Mouse (Mus musculus): ENCODE measurements around the gene Dbx2.

Dbx2 gene

DNA sequence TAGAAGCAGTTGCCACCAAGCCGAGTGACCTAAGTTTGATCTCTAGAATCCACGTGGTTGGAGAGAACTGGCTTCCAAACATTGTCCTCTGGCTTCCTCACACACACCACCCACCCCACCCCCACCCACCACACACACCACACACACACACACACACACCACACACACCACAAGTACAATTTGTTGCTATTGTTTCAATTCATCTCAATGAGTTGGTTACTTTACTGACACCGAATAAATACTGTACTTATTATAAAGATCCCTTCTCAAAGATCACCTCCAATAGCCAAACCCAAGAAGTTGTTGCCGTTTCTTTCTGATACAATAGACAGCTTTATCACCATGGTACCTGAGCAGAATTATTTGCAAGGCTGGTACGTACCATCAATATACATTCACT lies at the start of gene Dbx2:
Gene Dbx2 (minus strand): TSS at position 101 of the 400 bp plus-strand sequence.
- CTCF ChIA-PET = no interaction called here

- CTCF ChIA-PET = no interaction called here
These were observed 46.4 kb upstream of the Dbx2 start for GRCm38 (mm10) chr15:95702206-95702605.

DNA sequence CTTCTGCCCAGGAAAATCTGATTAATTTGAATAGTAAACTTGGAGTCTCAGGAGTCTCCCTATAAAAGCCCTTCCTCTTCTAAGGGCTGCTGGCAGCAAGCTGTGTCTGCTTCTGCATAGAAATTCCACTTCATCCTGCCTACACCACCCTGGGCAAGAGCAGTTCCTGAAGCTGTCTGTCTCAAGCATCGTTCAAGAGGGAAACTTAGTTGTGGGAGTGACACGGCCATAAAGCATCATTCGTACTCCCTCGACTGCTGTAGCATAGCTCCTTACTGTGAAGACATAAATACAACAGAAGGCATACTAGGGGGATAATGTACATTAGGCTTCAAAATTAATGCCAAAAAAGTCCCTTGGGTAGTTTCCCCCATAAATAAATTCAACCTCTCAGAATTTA lies 45.8 kb upstream of the Dbx2 start:
- CTCF ChIA-PET = no interaction called here

DNA sequence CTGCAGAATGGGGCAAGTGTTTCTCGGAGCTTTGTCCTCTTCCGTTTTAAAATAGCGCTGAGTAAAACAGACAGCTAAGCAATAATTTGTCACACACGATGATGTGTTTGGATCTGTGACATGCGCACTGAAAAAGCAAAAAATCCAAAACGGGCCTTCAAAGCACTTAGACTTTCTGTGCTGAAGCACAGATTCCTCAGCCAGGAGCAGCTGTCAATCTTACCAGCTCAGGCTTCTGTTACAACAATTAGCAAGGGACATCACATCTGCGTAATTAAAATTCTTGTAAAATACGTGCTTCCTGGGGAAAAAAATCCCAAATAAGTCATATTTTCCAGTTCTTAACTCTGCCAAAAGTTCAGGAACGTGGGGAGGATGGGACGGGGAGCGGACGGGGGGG lies 43.6 kb upstream of the Dbx2 start:
- CTCF ChIA-PET = no interaction called here

GRCm38 (mm10) chr15:95693759-95694158 lies 38.0 kb upstream of the Dbx2 start:
- CTCF ChIA-PET = no interaction called here

- CTCF ChIA-PET = no interaction called here
These were observed 35.8 kb upstream of the Dbx2 start for GRCm38 (mm10) chr15:95691594-95691993.

- CTCF ChIA-PET = no interaction called here
These were observed 35.4 kb upstream of the Dbx2 start for GRCm38 (mm10) chr15:95691129-95691528.

GRCm38 (mm10) chr15:95682620-95683019 lies 26.9 kb upstream of the Dbx2 start:
- CTCF ChIA-PET = no interaction called here

DNA sequence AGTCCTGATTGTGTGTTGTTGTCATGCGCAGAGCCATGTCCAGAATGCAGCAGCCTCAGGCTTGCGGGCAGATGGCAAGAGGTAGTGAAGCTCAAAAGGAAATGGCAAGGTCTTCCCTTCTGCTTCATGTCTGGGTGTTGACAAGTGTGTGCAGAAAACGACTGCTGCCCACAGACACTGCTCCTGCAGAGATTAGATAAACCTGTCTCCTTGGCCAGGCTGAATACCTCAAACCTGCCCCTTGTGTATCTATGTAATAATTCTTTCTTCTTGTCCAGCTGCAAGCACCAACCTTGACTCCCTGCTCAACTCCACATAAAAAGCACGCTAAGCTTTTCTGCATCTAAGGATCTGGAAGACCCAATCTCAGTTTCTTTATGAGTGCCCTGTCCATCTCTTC lies 19.9 kb upstream of the Dbx2 start:
- CTCF ChIA-PET = no interaction called here

DNA sequence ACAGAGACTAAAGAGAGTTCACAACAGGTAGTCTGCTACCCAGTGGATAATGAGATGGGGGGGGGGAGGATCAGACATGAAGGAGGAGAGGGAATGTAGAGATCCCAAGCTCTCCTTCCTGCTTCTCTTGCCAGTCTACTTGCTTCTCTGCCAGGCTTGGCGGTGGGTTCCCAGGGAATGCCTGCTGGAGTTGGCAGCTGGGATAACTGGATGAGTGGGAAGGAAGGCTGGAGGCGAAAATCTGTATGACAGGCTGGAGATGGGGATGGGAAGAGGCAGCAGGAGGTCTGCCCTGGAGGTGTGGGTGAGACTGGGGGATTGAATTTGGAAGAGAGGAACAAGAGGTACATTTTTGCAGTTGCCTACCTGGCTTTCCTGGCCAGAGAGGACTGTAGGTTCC lies 19.4 kb upstream of the Dbx2 start:
- CTCF ChIA-PET = no interaction called here

- CTCF ChIA-PET = no interaction called here
These were observed 11.4 kb upstream of the Dbx2 start for GRCm38 (mm10) chr15:95667209-95667608.

GRCm38 (mm10) chr15:95665002-95665401 lies 9.2 kb upstream of the Dbx2 start:
- CTCF ChIA-PET = no interaction called here

- CTCF ChIA-PET = no interaction called here
These were observed 6.0 kb upstream of the Dbx2 start for GRCm38 (mm10) chr15:95661718-95662117.

GRCm38 (mm10) chr15:95660368-95660767 lies 4.6 kb upstream of the Dbx2 start:
- CTCF ChIA-PET = no interaction called here

DNA sequence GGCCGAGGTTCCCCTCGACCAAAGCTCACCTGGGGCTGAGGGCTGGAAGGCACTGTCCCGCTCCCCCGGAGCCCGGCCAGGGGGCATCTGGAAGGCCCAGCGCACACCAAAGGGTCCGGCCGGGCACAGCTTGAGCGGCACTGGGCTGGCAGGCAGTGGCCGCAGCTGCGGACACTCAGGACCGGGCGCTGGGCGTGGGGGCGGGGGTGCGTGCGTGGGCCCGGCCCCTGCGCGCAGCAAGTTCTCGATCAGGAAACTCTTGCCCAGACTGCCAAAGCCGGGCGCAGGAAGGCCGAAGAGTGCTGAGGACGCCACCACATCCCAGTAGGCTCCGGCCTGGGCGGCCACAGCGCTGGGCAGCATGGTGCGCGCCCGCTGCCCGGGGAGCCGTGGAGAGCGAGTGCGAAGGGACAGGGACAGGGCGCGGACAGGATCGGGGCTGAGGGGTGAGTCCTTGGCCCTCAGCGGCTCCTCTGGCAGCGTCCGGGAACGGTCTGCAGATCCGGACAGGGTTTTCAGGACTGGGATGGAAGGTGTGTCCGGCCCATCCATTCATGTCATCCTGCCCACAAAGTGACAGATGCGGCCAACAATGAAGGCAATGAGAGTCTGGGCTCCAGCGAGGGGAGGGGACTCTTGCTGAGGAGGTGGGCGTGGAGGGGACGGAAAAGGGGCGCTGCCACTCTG lies 1.4 kb downstream of the Dbx2 start:
- CTCF ChIA-PET = no interaction called here

GRCm38 (mm10) chr15:95653812-95654210 lies 1.9 kb downstream of the Dbx2 start:
- CTCF ChIA-PET = no interaction called here

DNA sequence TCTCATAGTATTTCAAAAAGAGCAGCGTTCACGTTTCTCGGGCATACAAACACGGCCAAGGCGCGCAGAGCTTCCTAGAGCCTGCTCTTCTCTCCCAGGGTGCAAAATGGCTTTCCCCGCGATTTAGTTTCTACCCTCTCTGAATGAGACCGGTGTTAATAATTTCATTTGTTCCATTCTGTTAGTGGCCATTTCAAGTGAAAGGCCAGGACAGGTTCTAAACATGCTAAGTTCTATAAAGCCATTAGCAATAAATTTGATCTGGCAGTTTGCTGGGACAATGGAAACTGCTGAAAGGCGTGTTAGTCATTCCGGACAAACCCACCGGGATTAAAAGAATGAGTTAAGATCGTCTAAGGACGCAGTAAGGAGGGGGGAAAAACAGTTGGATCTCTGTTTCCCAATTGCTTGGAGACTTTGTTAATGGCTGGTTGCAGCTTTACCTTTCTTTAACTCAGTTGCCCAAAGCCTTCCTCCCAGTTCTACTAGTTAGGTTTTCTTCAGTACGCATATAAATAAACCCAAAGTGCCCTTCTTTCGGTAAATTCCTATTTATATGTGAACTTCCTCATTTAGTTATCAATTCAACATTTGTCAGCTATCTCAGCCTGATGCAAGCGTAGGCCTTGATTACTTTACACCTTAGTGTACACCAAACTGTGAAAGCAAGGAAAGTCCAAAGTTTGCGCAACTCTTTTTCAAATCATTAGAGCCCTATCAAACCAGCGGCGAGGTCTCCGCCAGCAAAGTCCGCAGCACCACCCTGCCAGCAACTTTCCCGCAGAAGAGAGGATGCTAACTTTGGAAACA lies 2.7 kb downstream of the Dbx2 start:
- CTCF ChIA-PET = no interaction called here

DNA sequence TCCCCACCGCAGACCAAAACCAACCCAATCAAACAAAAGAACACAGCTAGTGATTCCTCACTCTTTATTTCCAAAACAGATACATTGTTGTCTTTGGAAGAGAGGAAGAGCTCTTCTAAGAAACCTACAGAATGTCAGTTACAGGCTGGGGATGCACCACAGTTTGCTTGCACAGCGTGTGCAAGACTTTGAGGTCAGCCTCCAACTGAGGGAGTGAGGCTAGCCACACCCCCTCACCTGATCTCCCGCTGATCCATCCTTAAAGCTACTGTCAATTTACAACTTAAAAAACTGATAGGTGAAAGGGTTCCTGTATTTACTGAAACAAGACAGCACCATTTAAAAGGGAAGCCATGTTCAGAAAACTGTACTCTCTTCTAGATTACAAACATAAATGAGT lies 3.9 kb downstream of the Dbx2 start:
- CTCF ChIA-PET = no interaction called here

- CTCF ChIA-PET = no interaction called here
These were observed 12.2 kb downstream of the Dbx2 start for GRCm38 (mm10) chr15:95643505-95644029.

DNA sequence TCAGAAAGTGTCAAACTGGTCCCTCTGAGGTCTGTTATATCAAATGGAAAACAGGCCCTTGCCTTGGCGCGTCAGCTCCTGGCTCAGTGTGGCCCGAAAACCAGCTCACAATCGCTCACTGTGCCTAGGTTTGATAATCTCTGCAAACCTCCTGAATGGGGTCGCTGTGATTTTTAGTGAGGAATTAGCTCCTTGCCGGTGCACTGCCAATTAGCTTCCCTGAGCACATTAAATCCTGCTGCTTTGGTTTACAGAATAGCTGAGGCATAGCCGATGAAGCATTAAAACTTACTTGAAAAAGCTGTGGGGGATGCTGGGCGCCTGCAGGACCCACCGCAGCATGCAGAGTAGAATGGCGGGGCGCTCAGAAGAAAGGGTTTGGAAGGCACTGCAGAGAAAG lies 15.4 kb downstream of the Dbx2 start:
- CTCF ChIA-PET = no interaction called here

DNA sequence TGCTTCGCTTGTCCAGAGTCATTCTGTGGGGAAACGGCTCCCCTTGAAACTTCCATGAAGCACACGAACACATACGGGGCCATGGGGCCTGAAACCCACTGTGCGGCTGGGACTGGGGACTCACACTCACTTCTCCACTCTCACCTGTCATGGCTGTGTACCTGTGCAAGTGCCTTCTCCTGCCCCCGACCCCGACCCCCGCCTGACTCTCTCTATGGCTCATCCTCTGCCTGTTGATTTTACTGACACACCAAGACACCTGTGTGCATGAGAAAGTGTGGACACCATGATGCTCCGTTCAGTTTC lies 16.0 kb downstream of the Dbx2 start:
- CTCF ChIA-PET = no interaction called here

- CTCF ChIA-PET = no interaction called here
These were observed 16.5 kb downstream of the Dbx2 start for GRCm38 (mm10) chr15:95639115-95639828.

DNA sequence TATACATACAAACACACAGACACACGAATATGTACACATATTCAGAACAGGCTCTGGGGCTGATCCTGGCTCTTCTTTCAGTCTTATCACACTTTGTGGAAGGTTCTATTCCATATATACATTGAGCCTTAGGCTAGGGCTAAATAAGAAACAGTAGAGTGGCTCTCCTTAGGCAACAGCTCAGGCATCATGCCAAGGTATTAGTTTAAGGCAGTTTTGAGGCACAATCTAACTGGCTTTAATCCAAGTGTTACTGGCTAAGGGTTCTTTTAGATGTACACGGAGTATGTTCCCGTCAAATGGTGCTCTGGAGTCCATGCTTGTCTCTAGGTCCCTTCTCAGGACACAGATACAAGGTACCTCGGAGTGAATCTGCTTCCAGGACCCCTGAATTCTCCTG lies 31.4 kb downstream of the Dbx2 start:
- CTCF ChIA-PET = no interaction called here

All from spleen, embryonic (tissue).